Mouse (Mus musculus) kidney, adult 2 months (tissue): Measurements from ENCODE around the gene Dpf1. TPM values are rescaled to one million over a fixed set of nuclear protein-coding genes. Genes with fewer than 3 reads are reported as not detected.
A peak's percentile ranks its signal among the peaks of the same experiment; 100 is the strongest.

Experiments
- DNase-seq: peaks from one replicate; pipeline ENCODE4 v3.0.0; 2021
- H3K27ac ChIP-seq: fragments of 200-500 bp; 2 replicates; pipeline ENCODE4 v1.5.1; 2012; ENCODE audit warnings: low read depth, low read length, control low read depth, inconsistent platforms; ENCODE audit not compliant: insufficient read depth
- H3K27me3 ChIP-seq: fragments of 200-500 bp; replicated peaks from 2 replicates; pipeline ENCODE4 v1.6.1; 2012; ENCODE audit warnings: mild to moderate bottlenecking, moderate library complexity, low read length, inconsistent platforms; ENCODE audit not compliant: control insufficient read depth, insufficient read depth
- H3K36me3 ChIP-seq: fragments of 200-500 bp; 2 replicates; pipeline ENCODE4 v1.6.1; 2012; ENCODE audit warnings: mild to moderate bottlenecking, moderate library complexity, low read length, inconsistent platforms; ENCODE audit not compliant: control insufficient read depth, insufficient read depth
- H3K4me1 ChIP-seq: fragments of 200-500 bp; 2 replicates; pipeline ENCODE4 v1.6.1; 2011; ENCODE audit warnings: low read length; ENCODE audit not compliant: control insufficient read depth, insufficient read depth
- H3K4me3 ChIP-seq: fragments of 200-500 bp; 2 replicates; pipeline ENCODE4 v1.5.1; 2011; ENCODE audit warnings: mild to moderate bottlenecking, low read depth, low read length, control low read depth; ENCODE audit not compliant: insufficient read depth
- CTCF ChIP-seq: fragments of 200-500 bp; conservative IDR thresholded peaks from 2 replicates; pipeline ENCODE4 v1.5.1; 2011; ENCODE audit warnings: low read depth, mild to moderate bottlenecking, control low read depth, low read length, moderate library complexity, mixed read lengths; ENCODE audit not compliant: insufficient read depth, insufficient read length
- POLR2A ChIP-seq: fragments of 200-500 bp; IDR thresholded peaks from one replicate; pipeline ENCODE4 v1.6.1; 2011; ENCODE audit warnings: low read depth, low read length, control low read depth
- WGBS: fragments of 180-500 bp; shearing (Covaris S2); methylation state at CpG from one replicate; pipeline ENCODE4 v1.1.7; 2018; 5-methylcytosine and 5-hydroxymethylcytosine counted together
- polyA plus RNA-seq: library from polyadenylated mRNA; depleted of rRNA; stranded (reverse); fragments of >200 nt; gene quantifications from 2 replicates; pipeline ENCODE4 v1.2.3, GENCODE M21; 2012; rRNA removed

The Dpf1 gene
- polyA plus RNA-seq, result 0.07 and 0.11 TPM in 2 replicates

GRCm38 (mm10) chr7:29303738-29304462, at the start of gene Dpf1:
TSS of gene Dpf1 (plus strand) at chr7:29303951.
- Histone ChIP-seq H3K36me3 (no peaks in the 10 kb centered on the region), H3K4me1 (0 out of 2 replicates have a peak, but pooled peaks cover 5% of the 10 kb centered on the region), H3K27ac (no peak within 1 kb of the TSS), H3K4me3 (peak within 1 kb of the TSS; percentile 9; the same call in 1 of the 2 replicates), H3K27me3 (peaks cover 4% of the 10 kb centered on the region; the same call in 1 of the 2 replicates)
- TF ChIP-seq POLR2A (no peak), CTCF (no peak)
- peak; percentile 62 for DNase-seq
- under 1% methylated on average over 67 of the region's 67 CpGs for WGBS

DNA sequence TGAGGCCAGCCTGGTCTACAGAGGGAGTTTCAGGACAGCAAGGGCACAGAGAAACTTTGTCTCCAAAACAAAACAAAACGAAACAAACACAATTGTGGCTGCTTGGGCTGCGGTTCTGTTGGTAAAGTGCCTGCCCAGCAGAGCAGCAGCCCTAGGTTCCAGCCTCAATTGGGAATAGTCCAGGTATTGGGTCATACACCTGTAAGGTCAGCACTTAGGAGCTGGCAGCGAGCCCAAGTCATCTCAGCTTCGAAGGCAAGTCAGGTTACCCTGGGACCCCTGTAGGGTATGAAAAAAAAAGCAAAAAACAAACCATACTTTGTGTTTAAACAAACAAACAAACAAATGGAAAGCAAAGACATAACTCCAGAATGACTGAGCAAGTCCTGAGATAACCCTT, 47.9 kb upstream of the Dpf1 start:
- Histone ChIP-seq H3K36me3 (no peaks in the 10 kb centered on the region; the same call in 1 of the 2 replicates), H3K27ac (no peak overlapping the region), H3K4me1 (peaks cover 12% of the 10 kb centered on the region; the same call in 1 of the 2 replicates), H3K4me3 (no peak overlapping the region), H3K27me3 (no peaks in the 10 kb centered on the region)
- peak; percentile 28 for DNase-seq
- WGBS, result 47% methylated on average over 4 of the region's 4 CpGs
- TF ChIP-seq POLR2A (no peak), CTCF (no peak)

GRCm38 (mm10) chr7:29257368-29257767, 46.4 kb upstream of the Dpf1 start:
- TF ChIP-seq POLR2A (no peak), CTCF (no peak)
- H3K4me3 ChIP-seq, result no peak overlapping the region
- no peaks in the 10 kb centered on the region for H3K27me3 ChIP-seq
- peaks cover 14% of the 10 kb centered on the region for H3K4me1 ChIP-seq
- 31% methylated on average over 1 of the region's 1 CpGs for WGBS
- peak; percentile 92 for DNase-seq
- H3K36me3 ChIP-seq, result no peaks in the 10 kb centered on the region; the same call in 1 of the 2 replicates
- no peak overlapping the region; the same call in 1 of the 2 replicates for H3K27ac ChIP-seq

- DNase-seq, result no peak
- no peak overlapping the region for H3K27ac ChIP-seq
Observed at GRCm38 (mm10) chr7:29259781-29260730, 43.7 kb upstream of the Dpf1 start.

GRCm38 (mm10) chr7:29262151-29262550, 41.6 kb upstream of the Dpf1 start:
- DNase-seq, result peak; percentile 84
- 38% methylated on average over 6 of the region's 6 CpGs for WGBS
- peaks cover 41% of the 10 kb centered on the region for H3K4me1 ChIP-seq
- H3K27ac ChIP-seq, result peak overlapping the region; percentile 44; the same call in 1 of the 2 replicates
- no peaks in the 10 kb centered on the region for H3K36me3 ChIP-seq
- H3K27me3 ChIP-seq, result no peaks in the 10 kb centered on the region
- TF ChIP-seq CTCF, result no peak
- H3K4me3 ChIP-seq, result no peak overlapping the region

More at GRCm38 (mm10) chr7:29259781-29260730, 43.7 kb upstream of the Dpf1 start:
- no peak for TF ChIP-seq POLR2A
- TF ChIP-seq CTCF, result no peak
- H3K36me3 ChIP-seq, result no peaks in the 10 kb centered on the region; the same call in 1 of the 2 replicates
- H3K27me3 ChIP-seq, result no peaks in the 10 kb centered on the region
- WGBS, result 74% methylated on average over 10 of the region's 10 CpGs
- H3K4me3 ChIP-seq, result no peak overlapping the region
- H3K4me1 ChIP-seq, result peaks cover 24% of the 10 kb centered on the region

- Histone ChIP-seq H3K4me1 (peaks cover 44% of the 10 kb centered on the region), H3K27ac (peak overlapping the region; percentile 69; the same call in 1 of the 2 replicates), H3K36me3 (no peaks in the 10 kb centered on the region), H3K27me3 (no peaks in the 10 kb centered on the region), H3K4me3 (no peak overlapping the region)
- DNase-seq, result peak; percentile 26
- WGBS, result 67% methylated on average over 3 of the region's 3 CpGs
- TF ChIP-seq CTCF, result no peak
- no peak for TF ChIP-seq POLR2A
Observed at GRCm38 (mm10) chr7:29263831-29264230, 39.9 kb upstream of the Dpf1 start.
